Mouse (Mus musculus) kidney, adult 2 months (tissue): ENCODE results near the gene Tm4sf19. TPM values are rescaled to one million over a fixed set of nuclear protein-coding genes. Genes with fewer than 3 reads are reported as not detected.

Source experiments
- DNase-seq: peaks from one replicate; pipeline ENCODE4 v3.0.0; 2021
- H3K27ac ChIP-seq: fragments of 200-500 bp; 2 replicates; pipeline ENCODE4 v1.5.1; 2012; ENCODE audit warnings: low read depth, low read length, control low read depth, inconsistent platforms; ENCODE audit not compliant: insufficient read depth
- H3K27me3 ChIP-seq: fragments of 200-500 bp; replicated peaks from 2 replicates; pipeline ENCODE4 v1.6.1; 2012; ENCODE audit warnings: mild to moderate bottlenecking, moderate library complexity, low read length, inconsistent platforms; ENCODE audit not compliant: control insufficient read depth, insufficient read depth
- H3K36me3 ChIP-seq: fragments of 200-500 bp; 2 replicates; pipeline ENCODE4 v1.6.1; 2012; ENCODE audit warnings: mild to moderate bottlenecking, moderate library complexity, low read length, inconsistent platforms; ENCODE audit not compliant: control insufficient read depth, insufficient read depth
- H3K4me1 ChIP-seq: fragments of 200-500 bp; 2 replicates; pipeline ENCODE4 v1.6.1; 2011; ENCODE audit warnings: low read length; ENCODE audit not compliant: control insufficient read depth, insufficient read depth
- H3K4me3 ChIP-seq: fragments of 200-500 bp; 2 replicates; pipeline ENCODE4 v1.5.1; 2011; ENCODE audit warnings: mild to moderate bottlenecking, low read depth, low read length, control low read depth; ENCODE audit not compliant: insufficient read depth
- CTCF ChIP-seq: fragments of 200-500 bp; conservative IDR thresholded peaks from 2 replicates; pipeline ENCODE4 v1.5.1; 2011; ENCODE audit warnings: low read depth, mild to moderate bottlenecking, control low read depth, low read length, moderate library complexity, mixed read lengths; ENCODE audit not compliant: insufficient read depth, insufficient read length
- POLR2A ChIP-seq: fragments of 200-500 bp; IDR thresholded peaks from one replicate; pipeline ENCODE4 v1.6.1; 2011; ENCODE audit warnings: low read depth, low read length, control low read depth
- WGBS: fragments of 180-500 bp; shearing (Covaris S2); methylation state at CpG from one replicate; pipeline ENCODE4 v1.1.7; 2018; 5-methylcytosine and 5-hydroxymethylcytosine counted together
- polyA plus RNA-seq: library from polyadenylated mRNA; depleted of rRNA; stranded (reverse); fragments of >200 nt; gene quantifications from 2 replicates; pipeline ENCODE4 v1.2.3, GENCODE M21; 2012

Gene Tm4sf19
- polyA plus RNA-seq, 1 experiment, result 0.08 TPM

DNA sequence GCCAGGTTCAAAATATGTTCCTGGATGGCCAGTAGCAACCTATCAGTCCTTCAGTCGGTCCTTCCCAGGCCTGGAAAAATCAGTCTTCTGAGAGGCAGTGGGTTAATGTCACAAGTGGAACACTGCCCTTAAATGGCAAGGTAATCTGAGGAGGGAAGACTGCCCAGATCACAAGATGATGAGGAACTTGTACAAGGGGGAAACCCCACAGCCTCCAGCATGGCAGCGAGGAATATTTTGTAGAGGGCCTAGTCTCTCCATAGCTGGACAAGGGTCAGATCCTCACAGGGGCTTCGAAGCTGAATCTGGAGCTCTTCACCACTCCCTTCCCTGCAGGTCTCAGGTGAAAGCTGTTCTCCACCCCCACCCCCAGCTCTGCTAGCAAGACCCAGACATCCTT is 2.5 kb downstream of the Tm4sf19 start:
- Histone ChIP-seq H3K4me3 (no peak overlapping the region), H3K27ac (no peak overlapping the region), H3K36me3 (no peaks in the 10 kb centered on the region), H3K4me1 (no peaks in the 10 kb centered on the region), H3K27me3 (no peaks in the 10 kb centered on the region)
- no peak for TF ChIP-seq POLR2A
- no peak for TF ChIP-seq CTCF
- 84% methylated on average over 3 of the region's 3 CpGs for WGBS
- DNase-seq, result no peak

DNA sequence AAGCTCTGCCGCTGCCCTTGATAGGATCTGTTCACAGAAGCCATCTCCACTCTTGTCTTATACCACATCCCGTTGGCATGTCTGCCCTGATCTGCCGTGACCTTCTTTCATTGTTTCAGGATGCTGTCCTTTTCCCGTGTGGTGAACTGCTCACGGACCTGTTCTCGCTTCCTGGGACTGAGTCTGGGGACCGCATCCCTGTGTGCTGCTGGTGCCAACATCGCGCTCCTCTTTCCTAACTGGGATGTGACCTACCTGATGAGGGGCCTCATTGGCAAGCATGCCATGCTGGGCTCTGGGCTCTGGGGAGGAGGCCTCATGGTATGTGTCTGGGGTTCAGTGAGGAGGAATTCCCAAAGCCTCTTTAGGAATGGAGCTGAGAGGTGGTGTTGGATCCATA is 5.4 kb downstream of the Tm4sf19 start:
- DNase-seq, result no peak
- H3K4me3 ChIP-seq, result no peak overlapping the region
- no peaks in the 10 kb centered on the region for H3K4me1 ChIP-seq
- WGBS, result 92% methylated on average over 9 of the region's 9 CpGs
- no peak overlapping the region for H3K27ac ChIP-seq
- H3K27me3 ChIP-seq, result no peaks in the 10 kb centered on the region
- no peaks in the 10 kb centered on the region for H3K36me3 ChIP-seq
- no peak for TF ChIP-seq POLR2A
- no peak for TF ChIP-seq CTCF

GRCm38 (mm10) chr16:32406671-32407070 is 6.4 kb downstream of the Tm4sf19 start:
- H3K4me3 ChIP-seq, result no peak overlapping the region
- TF ChIP-seq CTCF (no peak), POLR2A (no peak)
- WGBS, result 70% methylated on average over 6 of the region's 6 CpGs
- H3K36me3 ChIP-seq, result no peaks in the 10 kb centered on the region
- DNase-seq, result no peak
- no peaks in the 10 kb centered on the region for H3K27me3 ChIP-seq
- no peak overlapping the region for H3K27ac ChIP-seq
- no peaks in the 10 kb centered on the region for H3K4me1 ChIP-seq

- H3K4me3 ChIP-seq, result no peak overlapping the region
- no peaks in the 10 kb centered on the region for H3K27me3 ChIP-seq
- no peak for DNase-seq
- TF ChIP-seq CTCF (no peak), POLR2A (no peak)
- H3K27ac ChIP-seq, result no peak overlapping the region
- no peaks in the 10 kb centered on the region for H3K4me1 ChIP-seq
- no peaks in the 10 kb centered on the region for H3K36me3 ChIP-seq
- WGBS, result 78% methylated on average over 10 of the region's 10 CpGs
Observed at GRCm38 (mm10) chr16:32407730-32408129, 7.4 kb downstream of the Tm4sf19 start.

GRCm38 (mm10) chr16:32417457-32417856 is 17.2 kb downstream of the Tm4sf19 start:
- DNase-seq, result no peak
- H3K4me1 ChIP-seq, result peaks cover 12% of the 10 kb centered on the region; the same call in 1 of the 2 replicates
- no peaks in the 10 kb centered on the region for H3K36me3 ChIP-seq
- no peak overlapping the region for H3K4me3 ChIP-seq
- H3K27ac ChIP-seq, result no peak overlapping the region
- TF ChIP-seq CTCF (no peak), POLR2A (no peak)
- no peaks in the 10 kb centered on the region for H3K27me3 ChIP-seq
- 56% methylated on average over 1 of the region's 1 CpGs for WGBS

- DNase-seq, result peak; percentile 98
- TF ChIP-seq CTCF (no peak), POLR2A (peak; percentile 64)
- H3K36me3 ChIP-seq, result no peaks in the 10 kb centered on the region
- H3K4me3 ChIP-seq, result peak within 1 kb of the TSS; percentile 61
- H3K4me1 ChIP-seq, result peaks cover 12% of the 10 kb centered on the region; the same call in 1 of the 2 replicates
- peak within 1 kb of the TSS; percentile 46 for H3K27ac ChIP-seq
- 2% methylated on average over 45 of the region's 45 CpGs for WGBS
- no peaks in the 10 kb centered on the region for H3K27me3 ChIP-seq
Observed at GRCm38 (mm10) chr16:32419517-32420483, 19.5 kb downstream of the Tm4sf19 start, which contains the start of gene Tctex1d2. Gene Tctex1d2 (plus strand): TSS chr16:32419702.

DNA sequence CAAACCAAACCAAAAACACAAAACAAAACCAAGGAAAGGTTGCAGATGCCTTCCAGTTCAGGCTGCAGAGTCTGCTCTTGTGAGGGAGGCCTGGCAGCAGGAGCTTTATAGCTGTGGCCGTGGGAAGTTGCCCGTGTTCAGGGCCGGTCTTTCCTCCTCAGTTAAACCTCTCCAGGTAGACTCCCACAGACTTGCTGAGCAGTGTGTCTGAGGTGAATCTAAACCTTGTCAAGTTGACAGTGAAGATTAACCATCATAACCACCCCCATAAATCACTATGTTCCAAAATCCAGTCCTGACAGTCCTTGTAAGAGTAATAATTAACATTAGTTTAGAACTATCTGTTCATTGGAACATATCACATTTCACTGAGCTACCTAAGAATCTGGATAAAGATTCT is 27.2 kb downstream of the Tm4sf19 start:
- peaks cover 19% of the 10 kb centered on the region for H3K4me1 ChIP-seq
- no peaks in the 10 kb centered on the region for H3K36me3 ChIP-seq
- peak; percentile 80 for DNase-seq
- H3K27me3 ChIP-seq, result no peaks in the 10 kb centered on the region
- TF ChIP-seq CTCF, result no peak
- TF ChIP-seq POLR2A, result no peak
- peak overlapping the region; percentile 56 for H3K27ac ChIP-seq
- WGBS, result 55% methylated on average over 3 of the region's 3 CpGs
- H3K4me3 ChIP-seq, result no peak overlapping the region
